Mouse (Mus musculus): ENCODE data around the gene Gm10570.

Gm10570 gene

DNA sequence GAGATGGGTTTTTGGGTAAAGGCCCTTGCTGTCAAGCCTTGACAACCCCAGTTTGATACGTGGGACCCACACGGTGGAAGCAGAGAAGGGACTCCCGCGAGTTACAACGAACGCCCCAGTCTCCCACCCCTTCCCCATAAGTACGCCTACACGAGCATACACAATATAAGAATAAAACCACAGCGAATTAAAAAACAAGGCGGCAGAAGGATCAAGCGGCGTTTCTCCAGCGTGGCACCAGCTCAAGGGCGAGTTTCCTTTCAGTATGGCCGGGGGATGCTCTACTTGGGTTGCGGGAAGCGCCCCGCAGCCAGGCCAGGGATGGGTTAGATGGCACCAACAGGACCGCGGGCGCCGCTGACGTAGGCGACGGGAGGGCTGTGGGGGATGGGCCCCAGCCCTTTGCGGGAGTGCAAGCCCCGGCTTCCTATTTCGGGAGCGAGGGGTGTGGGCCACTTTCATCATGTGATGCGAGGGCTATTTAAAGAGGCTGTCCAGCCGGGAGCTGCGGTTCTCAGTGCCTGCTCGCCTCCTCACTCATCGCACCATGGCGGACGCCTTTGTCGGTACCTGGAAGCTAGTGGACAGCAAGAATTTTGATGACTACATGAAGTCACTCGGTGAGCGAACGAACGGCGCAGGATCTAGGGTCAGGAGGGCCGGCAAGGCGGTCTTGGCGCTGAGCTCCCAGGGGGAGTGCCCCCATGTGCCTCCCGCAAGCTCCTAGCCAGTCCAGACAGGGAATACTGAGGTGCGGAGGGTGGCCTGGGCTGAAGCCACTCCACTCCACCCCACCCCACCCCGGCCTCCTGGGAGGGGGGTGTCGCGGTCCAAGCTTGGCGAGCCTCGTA lies at the start of gene Gm10570, which contains the start of gene Fabp3:
TSS of gene Gm10570 (minus strand) at position 444 of the 851 bp plus-strand sequence.
TSS of gene Fabp3 (plus strand) at position 365 of the 851 bp plus-strand sequence.
- no peak for TF ChIP-seq GATA4 (IDR thresholded peaks at IDR 0.05; ENCODE audit: insufficient replicate concordance, low read length)

DNA sequence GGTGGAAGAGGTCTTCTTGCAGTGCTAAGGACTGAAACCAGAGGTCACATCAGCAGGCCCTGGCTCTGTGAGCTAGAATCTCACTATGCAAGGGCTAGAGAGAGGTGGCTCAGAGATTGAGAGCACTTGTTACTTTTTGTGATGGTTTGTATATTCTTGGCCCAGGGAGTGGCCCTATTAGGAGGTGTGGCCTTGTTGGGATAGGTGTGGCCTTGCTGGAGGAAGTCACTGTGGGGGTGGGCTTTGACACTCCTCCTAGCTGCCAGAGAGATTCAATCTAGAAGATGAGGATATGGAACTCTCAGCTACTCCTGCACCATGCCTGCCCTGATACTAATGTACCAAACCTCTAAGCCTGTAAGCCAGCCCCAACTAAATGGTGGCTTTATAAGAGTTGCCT lies 49.5 kb upstream of the Gm10570 start:
- TF ChIP-seq GATA4 (IDR thresholded peaks at IDR 0.05; ENCODE audit: insufficient replicate concordance, low read length) = no peak

GRCm38 (mm10) chr4:130352588-130352987 lies 44.1 kb upstream of the Gm10570 start:
- no peak for TF ChIP-seq GATA4 (IDR thresholded peaks at IDR 0.05; ENCODE audit: insufficient replicate concordance, low read length)

DNA sequence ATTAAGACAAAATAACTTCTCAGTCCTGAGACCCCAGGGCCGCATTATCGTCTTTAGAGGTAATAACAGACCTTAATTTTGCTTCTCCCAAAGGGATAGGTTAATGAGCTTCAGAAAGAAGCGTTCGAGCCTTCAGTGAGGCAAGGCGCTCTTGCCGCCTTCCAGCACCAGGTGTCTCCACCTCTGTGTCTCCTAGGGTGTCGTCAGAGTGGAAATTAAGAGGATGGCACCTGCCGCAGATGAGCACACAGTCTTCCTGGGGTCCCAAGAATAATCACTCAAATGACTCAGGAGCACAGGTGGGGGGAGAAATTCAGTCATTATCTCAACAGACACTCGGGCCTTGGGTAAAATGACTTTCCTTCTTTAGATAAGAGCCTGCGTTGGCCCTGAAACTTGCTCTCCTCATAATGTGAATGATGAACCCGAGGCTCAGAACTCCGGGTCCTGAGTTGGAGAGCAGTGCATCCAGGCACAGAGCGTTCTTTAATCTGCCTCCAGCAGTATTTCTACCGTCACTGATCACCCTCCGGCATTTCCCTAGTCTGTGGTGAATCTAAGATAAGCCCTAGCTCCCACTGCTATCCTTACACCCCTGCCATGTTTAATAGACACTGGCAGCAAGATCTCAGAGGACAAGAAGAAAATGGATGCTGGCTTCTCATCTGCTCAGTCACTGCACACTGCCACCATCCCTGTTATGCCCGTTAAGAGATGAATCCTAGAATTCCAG lies 42.4 kb upstream of the Gm10570 start:
- no peak for TF ChIP-seq GATA4 (IDR thresholded peaks at IDR 0.05; ENCODE audit: insufficient replicate concordance, low read length)

- no peak for TF ChIP-seq GATA4 (IDR thresholded peaks at IDR 0.05; ENCODE audit: insufficient replicate concordance, low read length)
Observed at GRCm38 (mm10) chr4:130349666-130350065, 41.2 kb upstream of the Gm10570 start.

- TF ChIP-seq GATA4 (IDR thresholded peaks at IDR 0.05; ENCODE audit: insufficient replicate concordance, low read length) = no peak
Observed at GRCm38 (mm10) chr4:130341691-130342090, 33.2 kb upstream of the Gm10570 start.

GRCm38 (mm10) chr4:130335867-130336266 lies 27.4 kb upstream of the Gm10570 start:
- TF ChIP-seq GATA4 (IDR thresholded peaks at IDR 0.05; ENCODE audit: insufficient replicate concordance, low read length) = no peak

- no peak for TF ChIP-seq GATA4 (IDR thresholded peaks at IDR 0.05; ENCODE audit: insufficient replicate concordance, low read length)
Observed at GRCm38 (mm10) chr4:130327366-130327765, 18.9 kb upstream of the Gm10570 start.

- TF ChIP-seq GATA4 (IDR thresholded peaks at IDR 0.05; ENCODE audit: insufficient replicate concordance, low read length) = no peak
Observed at GRCm38 (mm10) chr4:130325446-130325845, 17.0 kb upstream of the Gm10570 start.

DNA sequence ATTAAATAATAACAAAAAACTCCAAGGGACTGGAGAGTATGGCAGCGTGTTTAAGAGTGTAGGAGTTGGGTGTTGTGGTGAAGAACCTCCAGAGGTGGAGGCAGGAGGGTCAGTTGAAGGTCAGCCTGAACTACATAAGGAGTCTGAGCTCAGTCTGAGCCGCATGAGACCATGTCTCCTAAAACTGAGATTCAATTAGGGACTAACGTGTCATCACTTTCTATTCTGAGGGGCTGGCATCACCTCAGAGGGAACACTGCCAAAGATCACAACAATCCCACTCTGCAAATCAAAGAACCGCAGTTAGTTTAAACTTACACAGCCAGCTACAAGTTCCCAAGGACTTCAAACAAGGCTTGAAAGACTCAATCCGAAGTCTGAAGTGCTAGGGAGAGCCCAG lies 15.1 kb upstream of the Gm10570 start:
- no peak for TF ChIP-seq GATA4 (IDR thresholded peaks at IDR 0.05; ENCODE audit: insufficient replicate concordance, low read length)

DNA sequence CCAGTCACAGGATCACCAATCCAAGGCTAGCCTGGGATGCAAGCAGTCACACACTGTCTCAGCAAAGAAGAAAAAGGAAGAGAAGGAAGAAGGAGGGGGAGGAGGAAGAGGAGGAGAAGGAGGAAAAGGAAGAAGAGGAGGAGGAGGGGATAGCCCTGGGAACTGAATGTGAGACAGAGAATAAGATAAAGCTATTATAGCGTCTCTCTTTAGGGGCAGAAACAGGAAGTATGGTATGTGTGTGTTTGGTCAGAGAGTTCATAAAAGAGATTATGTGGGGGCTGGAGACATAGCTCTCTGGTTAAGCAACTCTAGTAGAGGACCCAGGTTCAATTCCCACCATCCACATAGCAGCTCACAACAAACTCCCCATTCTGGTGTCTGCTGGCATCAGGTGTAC lies 14.7 kb upstream of the Gm10570 start:
- TF ChIP-seq GATA4 (IDR thresholded peaks at IDR 0.05; ENCODE audit: insufficient replicate concordance, low read length) = no peak

DNA sequence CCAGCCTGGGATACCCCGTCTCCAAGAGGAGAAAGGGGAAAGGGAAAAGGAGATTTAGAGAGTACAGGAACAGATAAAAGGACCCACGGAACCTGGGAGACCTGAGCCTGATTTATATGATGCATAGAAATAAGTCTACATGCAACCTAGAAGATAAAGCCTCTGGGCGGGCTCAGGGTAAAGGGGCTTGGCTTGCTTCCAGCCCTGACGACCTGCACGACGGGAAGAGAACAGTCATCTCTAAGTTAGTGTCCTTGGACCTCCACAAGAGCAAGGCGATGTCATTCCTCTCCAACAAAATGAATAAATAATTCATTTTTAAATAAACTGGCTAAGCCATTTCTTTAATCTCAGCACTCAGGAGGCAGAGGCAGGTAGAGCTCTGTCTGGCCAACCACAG lies 14.1 kb upstream of the Gm10570 start:
- TF ChIP-seq GATA4 (IDR thresholded peaks at IDR 0.05; ENCODE audit: insufficient replicate concordance, low read length) = no peak

DNA sequence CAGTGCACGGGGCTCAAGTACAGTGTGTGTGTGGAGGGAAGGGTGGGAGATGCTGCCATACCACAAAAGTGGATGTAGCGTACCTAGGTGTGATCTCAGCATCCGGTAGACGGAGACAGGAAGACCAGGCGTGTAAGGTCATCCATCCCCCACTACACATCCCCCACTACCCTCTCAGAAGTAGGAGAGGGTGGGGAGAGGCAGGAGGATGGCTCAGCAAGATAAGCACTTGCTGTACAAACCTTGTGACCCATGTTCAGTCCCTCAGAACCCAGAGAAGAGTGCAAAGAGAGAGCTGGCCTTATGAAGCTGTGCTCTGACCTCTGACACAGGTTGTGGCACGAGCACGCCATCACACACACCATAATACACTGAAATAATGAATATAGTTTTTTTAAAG lies 13.2 kb upstream of the Gm10570 start:
- no peak for TF ChIP-seq GATA4 (IDR thresholded peaks at IDR 0.05; ENCODE audit: insufficient replicate concordance, low read length)

DNA sequence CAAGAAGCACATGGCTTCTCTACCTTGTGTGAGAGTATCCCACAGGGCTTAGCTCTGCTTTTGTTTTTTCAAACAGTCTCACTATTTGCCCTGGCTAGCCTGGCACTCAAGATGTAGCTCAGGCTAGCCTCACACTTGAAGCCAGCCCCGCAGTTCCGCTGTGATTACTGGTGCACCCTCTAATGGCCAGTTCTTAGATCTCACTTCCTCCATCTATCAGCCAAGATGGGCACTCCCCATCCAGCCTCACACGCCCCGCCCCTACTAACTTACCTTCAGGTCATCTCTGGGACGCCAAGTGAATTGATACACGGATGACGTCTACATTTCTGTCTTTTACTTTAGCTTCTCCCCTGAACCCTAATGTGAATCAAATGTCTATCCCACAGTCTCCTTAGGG lies 11.1 kb upstream of the Gm10570 start:
- no peak for TF ChIP-seq GATA4 (IDR thresholded peaks at IDR 0.05; ENCODE audit: insufficient replicate concordance, low read length)

DNA sequence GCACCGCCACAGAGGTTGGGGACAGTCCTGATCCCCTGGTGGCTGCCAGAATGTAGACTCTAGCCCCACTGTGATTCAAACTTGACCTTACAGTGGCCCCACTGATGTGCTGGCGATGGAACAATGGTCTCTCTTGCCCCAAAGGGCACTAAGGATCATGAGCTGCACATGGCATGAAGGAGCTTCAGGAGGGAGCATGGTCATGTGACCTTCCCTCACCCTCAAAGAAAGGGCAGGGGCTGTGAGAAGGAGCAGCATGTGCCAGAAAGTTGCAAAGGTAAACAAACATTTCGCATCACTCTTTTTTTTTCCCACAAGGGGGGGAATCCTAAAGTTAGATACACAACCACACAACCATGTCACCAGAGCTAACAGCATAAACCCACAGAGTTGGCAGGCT lies 9.6 kb upstream of the Gm10570 start:
- no peak for TF ChIP-seq GATA4 (IDR thresholded peaks at IDR 0.05; ENCODE audit: insufficient replicate concordance, low read length)

GRCm38 (mm10) chr4:130316691-130317090 lies 8.2 kb upstream of the Gm10570 start:
- TF ChIP-seq GATA4 (IDR thresholded peaks at IDR 0.05; ENCODE audit: insufficient replicate concordance, low read length) = no peak
